Mouse (Mus musculus) central nervous system, embryonic 14 days (tissue): Measurements from ENCODE around the gene Ttyh3. TPM values are rescaled to one million over a fixed set of nuclear protein-coding genes. Genes with fewer than 3 reads are reported as not detected.

Source experiments
- polyA plus RNA-seq: library from polyadenylated mRNA; depleted of rRNA; stranded (reverse); fragments of >200 nt; gene quantifications from 2 replicates; pipeline ENCODE4 v1.2.3, GENCODE M21; 2012; rRNA removed

Gene Ttyh3
- 178 and 180 TPM in 2 replicates for polyA plus RNA-seq

DNA sequence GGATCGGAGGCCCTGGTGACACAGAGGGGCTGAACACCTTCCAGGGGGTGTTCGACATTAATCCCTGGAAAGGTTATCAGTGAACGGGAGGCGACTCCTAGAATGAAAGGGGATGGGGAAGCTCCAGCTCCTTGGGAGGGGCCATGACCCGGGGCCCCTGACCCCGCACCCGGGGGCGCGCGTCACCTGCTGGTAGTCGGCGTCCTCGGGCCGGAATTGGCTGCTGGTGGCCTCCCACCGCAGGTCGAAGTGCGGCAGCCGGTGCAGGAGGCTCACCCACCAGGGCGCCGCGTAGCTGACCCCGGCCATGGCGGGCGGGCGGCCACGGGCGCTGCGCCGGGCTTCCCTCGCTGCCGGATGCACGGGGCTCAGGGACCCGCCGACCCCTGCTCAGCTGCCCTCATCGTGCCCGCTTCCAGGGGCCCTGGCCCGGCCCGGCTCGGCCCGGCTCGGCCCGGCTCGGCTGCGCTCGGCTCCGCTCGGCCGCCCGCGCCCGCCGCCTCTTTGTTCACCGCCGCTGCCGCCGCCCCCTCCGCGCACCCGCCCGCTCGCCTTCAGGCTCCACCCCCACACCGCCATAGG, at the start of gene Ttyh3:
Ttyh3 (minus strand) TSS at position 513 of the 582 bp plus-strand sequence.

DNA sequence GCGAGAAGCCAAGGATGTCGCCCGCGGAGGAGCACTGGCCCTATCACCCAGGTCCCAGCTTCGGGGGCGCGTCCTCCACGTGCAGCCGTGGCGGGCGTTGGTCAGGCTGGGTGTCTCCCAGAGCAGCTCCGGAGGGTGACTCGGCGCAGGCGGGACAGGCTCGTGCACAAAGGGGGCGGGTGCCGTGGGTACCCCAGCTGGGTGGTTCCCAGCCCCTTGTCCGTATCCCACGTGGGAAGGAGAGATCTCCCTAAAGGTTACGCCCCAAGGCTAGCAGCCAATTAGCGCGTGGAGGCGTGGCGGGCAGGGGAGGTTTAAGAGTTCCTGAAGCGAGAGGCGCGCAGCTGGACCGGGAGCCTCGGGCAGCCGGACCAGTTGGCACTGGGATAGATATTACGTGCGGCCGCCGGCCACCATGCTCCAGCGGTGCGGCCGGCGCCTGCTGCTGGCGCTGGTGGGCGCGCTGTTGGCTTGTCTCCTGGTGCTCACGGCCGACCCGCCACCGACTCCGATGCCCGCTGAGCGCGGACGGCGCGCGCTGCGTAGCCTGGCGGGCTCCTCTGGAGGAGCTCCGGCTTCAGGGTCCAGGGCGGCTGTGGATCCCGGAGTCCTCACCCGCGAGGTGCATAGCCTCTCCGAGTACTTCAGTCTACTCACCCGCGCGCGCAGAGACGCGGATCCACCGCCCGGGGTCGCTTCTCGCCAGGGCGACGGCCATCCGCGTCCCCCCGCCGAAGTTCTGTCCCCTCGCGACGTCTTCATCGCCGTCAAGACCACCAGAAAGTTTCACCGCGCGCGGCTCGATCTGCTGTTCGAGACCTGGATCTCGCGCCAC, 41.6 kb downstream of the Ttyh3 start, which contains the start of gene Lfng:
Lfng (plus strand) TSS at position 320 of the 835 bp plus-strand sequence.

Other genes with a start within 250 kb of the Ttyh3 start
- gene Eif3b, start 229.7 kb downstream of the Ttyh3 start, polyA plus RNA-seq = 113 and 124 TPM in 2 replicates
- 0.09 TPM in 2 replicates for gene Gm4869, start 203.4 kb downstream of the Ttyh3 start, polyA plus RNA-seq
- gene Chst12, start 143.5 kb downstream of the Ttyh3 start, polyA plus RNA-seq = 9.6 and 14.9 TPM in 2 replicates
- 0.29 and 0.31 TPM in 2 replicates for gene Grifin, start 84.0 kb downstream of the Ttyh3 start, polyA plus RNA-seq
- gene Lfng, start 41.7 kb downstream of the Ttyh3 start, polyA plus RNA-seq = 53.6 and 71.1 TPM in 2 replicates
- 41.7 and 46.3 TPM in 2 replicates for gene Iqce, start 53.3 kb upstream of the Ttyh3 start, polyA plus RNA-seq
- gene Brat1, start 56.0 kb upstream of the Ttyh3 start, polyA plus RNA-seq = 28.3 and 28.4 TPM in 2 replicates
- 2.6 and 2.8 TPM in 2 replicates for gene Amz1, start 75.1 kb upstream of the Ttyh3 start, polyA plus RNA-seq
- 83.5 and 89.1 TPM in 2 replicates for gene Gna12, start 181.4 kb upstream of the Ttyh3 start, polyA plus RNA-seq